Mouse (Mus musculus) midbrain, embryonic 15.5 days (tissue): ENCODE data around the gene Tes. TPM values are rescaled to one million over a fixed set of nuclear protein-coding genes. Genes with fewer than 3 reads are reported as not detected.

Experiments
- ATAC-seq: fragments of 200-750 bp; cut with Nextera tagmentation; replicated peaks from 2 replicates; pipeline ENCODE4 v1.8.0; 2017; ENCODE audit warnings: moderate TSS enrichment
- H3K27ac ChIP-seq: fragments of 300-500 bp; sonication (generic); 2 replicates; pipeline ENCODE4 v1.5.1; 2015; ENCODE audit warnings: mild to moderate bottlenecking, inconsistent platforms
- H3K27me3 ChIP-seq: fragments of 300-500 bp; sonication (generic); replicated peaks from 2 replicates; pipeline ENCODE4 v1.6.1; 2015; ENCODE audit warnings: inconsistent platforms
- H3K36me3 ChIP-seq: fragments of 300-500 bp; sonication (generic); replicated peaks from 2 replicates; pipeline ENCODE4 v1.6.1; 2015; ENCODE audit warnings: inconsistent platforms
- H3K4me1 ChIP-seq: fragments of 300-500 bp; sonication (generic); 2 replicates; pipeline ENCODE4 v1.6.1; 2015; ENCODE audit warnings: inconsistent platforms
- H3K4me2 ChIP-seq: fragments of 300-500 bp; sonication (generic); 2 replicates; pipeline ENCODE4 v1.6.1; 2015; ENCODE audit warnings: inconsistent platforms, mild to moderate bottlenecking, moderate library complexity
- H3K4me3 ChIP-seq: fragments of 300-500 bp; sonication (generic); 2 replicates; pipeline ENCODE4 v1.5.1; 2015; ENCODE audit warnings: mild to moderate bottlenecking, inconsistent platforms
- H3K9ac ChIP-seq: fragments of 300-500 bp; sonication (generic); 2 replicates; pipeline ENCODE4 v1.6.1; 2015; ENCODE audit warnings: mild to moderate bottlenecking, inconsistent platforms
- H3K9me3 ChIP-seq: fragments of 300-500 bp; sonication (generic); 2 replicates; pipeline ENCODE4 v1.6.1; 2016; ENCODE audit warnings: inconsistent platforms
- WGBS: fragments of 180-500 bp; shearing (Covaris S2); methylation state at CpG from one replicate; pipeline ENCODE4 v1.1.7; 2015; ENCODE audit warnings: mixed read lengths; 5-methylcytosine and 5-hydroxymethylcytosine counted together
- polyA plus RNA-seq: library from polyadenylated mRNA; unstranded; fragments of >200 nt; fragmentation: Nextera tagmentation; extraction: Ambion mirVana; gene quantifications from 2 replicates; pipeline ENCODE4 v1.2.1, GENCODE M21; 2015

Gene Tes
- polyA plus RNA-seq, 1 experiment from 2014 or later = 29.9 TPM

- no peaks in the 10 kb centered on the region for H3K4me1 ChIP-seq
- no peak overlapping the region for H3K9ac ChIP-seq
- no peak for ATAC-seq
- no peak overlapping the region for H3K4me2 ChIP-seq
- 82% methylated on average over 2 of the region's 2 CpGs for WGBS
- H3K4me3 ChIP-seq = no peak overlapping the region
- H3K27me3 ChIP-seq = no peaks in the 10 kb centered on the region
- H3K27ac ChIP-seq = no peak overlapping the region
- no peaks in the 10 kb centered on the region for H3K9me3 ChIP-seq
- no peaks in the 10 kb centered on the region for H3K36me3 ChIP-seq
Observed at GRCm38 (mm10) chr6:17115046-17115790, 50.3 kb downstream of the Tes start.

GRCm38 (mm10) chr6:17119521-17120232, 54.7 kb downstream of the Tes start:
- Histone ChIP-seq H3K4me3 (no peak overlapping the region), H3K4me2 (no peak overlapping the region), H3K27ac (no peak overlapping the region), H3K9me3 (no peaks in the 10 kb centered on the region), H3K9ac (no peak overlapping the region), H3K36me3 (no peaks in the 10 kb centered on the region), H3K4me1 (no peaks in the 10 kb centered on the region), H3K27me3 (no peaks in the 10 kb centered on the region)
- ATAC-seq = no peak
- 88% methylated on average over 7 of the region's 7 CpGs for WGBS

GRCm38 (mm10) chr6:17140021-17140420, 75.1 kb downstream of the Tes start:
- Histone ChIP-seq H3K9me3 (no peaks in the 10 kb centered on the region), H3K4me3 (no peak overlapping the region), H3K27ac (no peak overlapping the region), H3K36me3 (no peaks in the 10 kb centered on the region), H3K9ac (no peak overlapping the region), H3K27me3 (no peaks in the 10 kb centered on the region), H3K4me2 (no peak overlapping the region), H3K4me1 (no peaks in the 10 kb centered on the region; the same call in 1 of the 2 replicates)
- ATAC-seq = no peak
- 77% methylated on average over 2 of the region's 2 CpGs for WGBS

GRCm38 (mm10) chr6:17142577-17143359, 77.8 kb downstream of the Tes start:
- 17% methylated on average over 4 of the region's 4 CpGs for WGBS
- no peak overlapping the region for H3K4me2 ChIP-seq

GRCm38 (mm10) chr6:17151071-17151715, 86.2 kb downstream of the Tes start:
- Histone ChIP-seq H3K9me3 (no peaks in the 10 kb centered on the region), H3K4me1 (no peaks in the 10 kb centered on the region), H3K27ac (no peak overlapping the region), H3K36me3 (no peaks in the 10 kb centered on the region), H3K4me3 (no peak overlapping the region), H3K9ac (no peak overlapping the region), H3K4me2 (no peak overlapping the region), H3K27me3 (no peaks in the 10 kb centered on the region)
- 77% methylated on average over 4 of the region's 4 CpGs for WGBS
- no peak for ATAC-seq

More at GRCm38 (mm10) chr6:17142577-17143359, 77.8 kb downstream of the Tes start:
- Histone ChIP-seq H3K9me3 (no peaks in the 10 kb centered on the region), H3K27me3 (no peaks in the 10 kb centered on the region), H3K4me3 (no peak overlapping the region), H3K4me1 (no peaks in the 10 kb centered on the region; the same call in 1 of the 2 replicates), H3K36me3 (no peaks in the 10 kb centered on the region), H3K27ac (no peak overlapping the region), H3K9ac (no peak overlapping the region)
- peak; percentile 78 for ATAC-seq

- H3K4me3 ChIP-seq = no peak overlapping the region
- H3K4me1 ChIP-seq = no peaks in the 10 kb centered on the region
- WGBS = 80% methylated on average over 3 of the region's 3 CpGs
Observed at GRCm38 (mm10) chr6:17152551-17152950, 87.6 kb downstream of the Tes start.

More at GRCm38 (mm10) chr6:17152551-17152950, 87.6 kb downstream of the Tes start:
- no peak for ATAC-seq
- H3K9me3 ChIP-seq = no peaks in the 10 kb centered on the region
- no peak overlapping the region for H3K9ac ChIP-seq
- H3K4me2 ChIP-seq = no peak overlapping the region
- H3K27ac ChIP-seq = no peak overlapping the region
- H3K27me3 ChIP-seq = no peaks in the 10 kb centered on the region
- H3K36me3 ChIP-seq = no peaks in the 10 kb centered on the region

Other genes starting within 250 kb of the Tes start
- 0.31 and 0.45 TPM in 2 replicates for gene Tfec, start 166.7 kb upstream of the Tes start, polyA plus RNA-seq
- 12.0 and 13.4 TPM in 2 replicates for gene Cav2, start 216.0 kb downstream of the Tes start, polyA plus RNA-seq
- gene Cav1, start 241.2 kb downstream of the Tes start, polyA plus RNA-seq = 25.5 and 26.8 TPM in 2 replicates